Comparison of ENCODE assay signal across 9 mouse cellular contexts in genomic region chr5:104115118-104115517, GRCm38 (mm10). TPM values are rescaled to one million over a fixed set of nuclear protein-coding genes. Genes with fewer than 3 reads are reported as not detected.
A peak's percentile ranks its signal among the peaks of the same experiment; 100 is the strongest.
DNase-seq lines count a peak whose midpoint lies in the region; ATAC-seq and TF ChIP-seq lines count a peak whose summit lies in the region.
"Had no signal": no experiment of that assay in that cellular context is flagged by ENCODE, and none has a peak within 500 bp of the region (broad histone marks: within the 10 kb centered on the region; RNA-seq: fewer than 3 reads in every experiment).

No protein-coding gene starts in this region.

- intact Hi-C loops in heart, postnatal 36 days (cut with DNase I) = loop anchor here (10.0 kb wide), 1 partner anchor 1030 kb away; no protein-coding TSS in a partner anchor

- TF ChIP-seq CTCF in cerebellum, adult 2 months (IDR thresholded peaks at IDR 0.05; ENCODE audit: borderline replicate concordance, insufficient read depth, low read depth, low read length) = no peak

- no peaks in the 10 kb centered on the region for H3K27me3 ChIP-seq in cerebellum, adult 2 months (ENCODE audit: control insufficient read depth, insufficient read depth, low read length)
- H3K27me3 ChIP-seq in limb, embryonic 14.5 days (ENCODE audit: control insufficient read depth, insufficient read depth, low read length) = no peaks in the 10 kb centered on the region
- H3K27me3 ChIP-seq in midbrain, embryonic 16.5 days (ENCODE audit: control insufficient read depth, insufficient read depth, low read depth, low read length) = no peaks in the 10 kb centered on the region

- no peak overlapping the region for H3K4me3 ChIP-seq in cerebellum, adult 2 months (replicated peaks; ENCODE audit: insufficient read depth, low read depth, low read length)
- no peak overlapping the region for H3K4me3 ChIP-seq in limb, embryonic 14.5 days (replicated peaks; ENCODE audit: low read length)
- no peak overlapping the region for H3K4me3 ChIP-seq in midbrain, embryonic 16.5 days (ENCODE audit: low read depth, low read length)

- no peaks in the 10 kb centered on the region for H3K36me3 ChIP-seq in limb, embryonic 14.5 days (ENCODE audit: control insufficient read depth, insufficient read depth, low read length)
- H3K36me3 ChIP-seq in midbrain, embryonic 16.5 days (ENCODE audit: control insufficient read depth, insufficient read depth, low read length) = no peaks in the 10 kb centered on the region

- H3K9me3 ChIP-seq in limb, embryonic 14.5 days (ENCODE audit: control insufficient read depth, low read length) = no peaks in the 10 kb centered on the region
- no peaks in the 10 kb centered on the region for H3K9me3 ChIP-seq in midbrain, embryonic 16.5 days (replicated peaks; ENCODE audit: control insufficient read depth, low read length, poor library complexity, severe bottlenecking)

- H3K27ac ChIP-seq in cerebellum, adult 2 months (ENCODE audit: insufficient read depth, low read length) = peak overlapping the region; percentile 7; the same call in 1 of the 2 replicates
- H3K27ac ChIP-seq in limb, embryonic 14.5 days (replicated peaks; ENCODE audit: low read depth, low read length) = no peak overlapping the region
- H3K27ac ChIP-seq in midbrain, embryonic 16.5 days (ENCODE audit: low read length) = peak overlapping the region; percentile 19

- H3K9ac ChIP-seq in limb, embryonic 14.5 days (ENCODE audit: low read depth, low read length, severe bottlenecking) = no peak overlapping the region
- no peak overlapping the region for H3K9ac ChIP-seq in midbrain, embryonic 16.5 days (ENCODE audit: low read depth, low read length)

- H3K4me1 ChIP-seq in cerebellum, adult 2 months (ENCODE audit: control insufficient read depth, insufficient read depth, low read length) = no peaks in the 10 kb centered on the region
- H3K4me1 ChIP-seq in limb, embryonic 14.5 days (ENCODE audit: control insufficient read depth, insufficient read depth, low read length) = peaks cover 35% of the 10 kb centered on the region
- peaks cover 30% of the 10 kb centered on the region for H3K4me1 ChIP-seq in midbrain, embryonic 16.5 days (ENCODE audit: control insufficient read depth, insufficient read depth, low read length)

- no peak for ATAC-seq in cerebellum, adult (ENCODE audit: insufficient number of reproducible peaks, low FRiP score, low TSS enrichment)
- ATAC-seq in limb, embryonic 14.5 days (ENCODE audit: low FRiP score, low read depth) = peak; percentile 56
- ATAC-seq in midbrain, embryonic 16.5 days = peak; percentile 33

- TF ChIP-seq POLR2A in cerebellum, adult 2 months (IDR thresholded peaks at IDR 0.05; ENCODE audit: borderline replicate concordance, insufficient read depth, low read length) = no peak
- TF ChIP-seq POLR2A in limb, embryonic 14.5 days (IDR thresholded peaks at IDR 0.05; ENCODE audit: borderline replicate concordance, extremely low read depth, insufficient read depth, insufficient read length) = no peak

- DNase-seq in cerebellum, adult 2 months = peak in 1 of 2 experiments; percentile 17
- DNase-seq in right cerebral cortex, postnatal 14 days = peak; percentile 68
- no peak for DNase-seq in right cerebral cortex, postnatal 25 days
- peak; percentile 79 to 83 for DNase-seq in heart, postnatal 36 days
- DNase-seq in limb, embryonic 14.5 days (ENCODE audit: low spot score) = peak; percentile 79
- DNase-seq in ovary, adult 18-20 months (ENCODE audit: low spot score) = no peak

- H3K4me2 ChIP-seq in limb, embryonic 14.5 days (replicated peaks; ENCODE audit: low read depth, low read length, severe bottlenecking) = no peak overlapping the region
- no peak overlapping the region for H3K4me2 ChIP-seq in midbrain, embryonic 16.5 days (ENCODE audit: low read length)

- 46% methylated on average over 14 of the region's 14 CpGs for WGBS in cerebellum, adult 2 months
- 60% methylated on average over 14 of the region's 14 CpGs for WGBS in limb, embryonic 14.5 days
- WGBS in midbrain, embryonic 16.5 days = 33% methylated on average over 14 of the region's 14 CpGs

RNA-seq across cellular contexts. Expression of gene Sparcl1, which starts 1.6 kb away (rescaled TPM):
- polyA plus RNA-seq in cerebellum, adult 2 months (2012; rRNA removed) = 1,650 and 1,724 TPM in 2 replicates
- 100 to 1,000 TPM; 218 to 246 TPM for total RNA-seq in heart, postnatal 36 days (2021)
- polyA plus RNA-seq in limb, embryonic 14.5 days (2012; rRNA removed) = 47.7 and 68.4 TPM in 2 replicates
- 63.9 and 67.8 TPM in 2 replicates for polyA plus RNA-seq in limb, embryonic 14.5 days (2014; fragmentation: Nextera tagmentation; extraction: Ambion mirVana)
- 163 and 240 TPM in 2 replicates for polyA plus RNA-seq in midbrain, embryonic 16.5 days (2015; fragmentation: Nextera tagmentation; extraction: Ambion mirVana)

RNA-seq across cellular contexts. Expression of gene Gm17660, which starts 37.7 kb away (rescaled TPM):
- polyA plus RNA-seq in cerebellum, adult 2 months (2012; rRNA removed) = not detected in 2 replicates
- not detected for total RNA-seq in heart, postnatal 36 days (2021)
- polyA plus RNA-seq in limb, embryonic 14.5 days (2012; rRNA removed) = not detected in 2 replicates
- polyA plus RNA-seq in limb, embryonic 14.5 days (2014; fragmentation: Nextera tagmentation; extraction: Ambion mirVana) = not detected in 2 replicates
- polyA plus RNA-seq in midbrain, embryonic 16.5 days (2015; fragmentation: Nextera tagmentation; extraction: Ambion mirVana) = 0.80 TPM in 1 of 2 replicates, not detected in the other
- polyA plus RNA-seq: large intestine, adult 2 months had no signal

RNA-seq across cellular contexts. Expression of gene Dspp, which starts 55.4 kb away (rescaled TPM):
- 0.05 and 0.07 TPM in 2 replicates for polyA plus RNA-seq in cerebellum, adult 2 months (2012; rRNA removed)
- total RNA-seq in heart, postnatal 36 days (2021) = not detected
- not detected in 2 replicates for polyA plus RNA-seq in limb, embryonic 14.5 days (2012; rRNA removed)
- not detected in 2 replicates for polyA plus RNA-seq in limb, embryonic 14.5 days (2014; fragmentation: Nextera tagmentation; extraction: Ambion mirVana)
- polyA plus RNA-seq in midbrain, embryonic 16.5 days (2015; fragmentation: Nextera tagmentation; extraction: Ambion mirVana) = not detected in 2 replicates
- polyA plus RNA-seq: large intestine, adult 2 months had no signal

Comparison
In these comparisons a context has a peak if more than half of its experiments do, and no peak if none do; other contexts are left out.
1. DNase-seq: peak in right cerebral cortex, postnatal 14 days (single experiment), heart, postnatal 36 days (2 of 2) and limb, embryonic 14.5 days (single experiment); none in right cerebral cortex, postnatal 25 days (single experiment) and ovary, adult 18-20 months (single experiment).